Mouse (Mus musculus) ES-E14 (cell line): ENCODE results near the gene Slc16a5.

Source experiments
- CHD2 ChIP-seq: IDR thresholded peaks from 2 replicates; pipeline ENCODE4 v1.6.1; 2014; ENCODE audit warnings: mild to moderate bottlenecking, low read depth, low read length, inconsistent platforms
- ZC3H11A ChIP-seq: IDR thresholded peaks from 2 replicates; pipeline ENCODE4 v1.6.1; 2012; ENCODE audit warnings: low read depth, mild to moderate bottlenecking, inconsistent platforms, low read length, borderline replicate concordance
- ZNF384 ChIP-seq: IDR thresholded peaks from 2 replicates; pipeline ENCODE4 v1.6.1; 2012; ENCODE audit warnings: low read depth, low read length, inconsistent platforms

DNA sequence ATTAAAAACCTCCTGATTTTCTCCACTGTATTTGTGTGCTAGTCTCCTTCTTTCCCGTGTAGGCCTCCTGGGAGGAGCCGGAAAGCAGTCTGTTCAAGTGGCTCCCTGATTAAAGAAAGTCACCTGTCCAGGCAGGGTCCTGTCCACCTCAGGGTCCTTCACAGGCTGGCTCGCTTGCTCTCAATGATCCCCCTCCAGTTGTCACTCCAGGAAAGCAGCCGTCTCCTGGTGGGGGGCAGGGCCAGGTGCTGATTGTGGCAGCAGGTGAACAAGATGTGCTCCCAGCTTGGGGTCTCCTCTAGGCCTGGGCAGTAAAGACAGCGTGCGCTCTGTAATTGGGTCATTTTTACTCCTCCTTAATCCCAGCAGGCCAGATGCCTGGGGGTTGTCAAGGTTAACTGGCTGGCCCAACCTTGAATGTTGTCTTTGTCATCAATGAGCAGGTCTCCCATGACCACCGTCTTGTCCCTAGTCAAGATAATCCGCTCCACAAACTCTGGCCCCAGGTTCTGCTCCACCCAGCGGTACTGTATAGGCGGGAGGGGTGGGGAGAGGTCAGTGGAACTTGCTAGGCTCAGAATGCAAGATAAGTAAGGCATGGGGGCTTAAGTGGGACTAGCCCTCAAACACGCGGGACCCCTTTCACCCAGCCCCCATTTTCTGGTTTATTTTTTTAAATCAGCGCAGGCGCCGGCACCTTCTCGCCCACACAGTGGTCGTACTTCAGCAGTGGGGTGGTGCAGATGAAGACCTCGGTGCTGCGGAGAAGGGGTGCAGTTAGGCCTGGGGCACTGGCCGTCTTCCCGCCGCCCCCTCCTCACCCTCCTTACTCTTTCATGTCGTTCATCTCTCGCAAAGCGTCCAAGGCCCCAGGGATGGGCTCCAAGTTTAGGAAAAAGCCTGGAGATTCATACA is 28.4 kb downstream of the Slc16a5 start:
- TF ChIP-seq CHD2 (no peak), ZC3H11A (no peak), ZNF384 (no peak)
